Mouse (Mus musculus) testis, adult 2 months (tissue): Measurements from ENCODE around the gene Dpep3.

Experiments used
- CTCF ChIP-seq: fragments of 200-500 bp; IDR thresholded peaks from 2 replicates; pipeline ENCODE4 v1.5.1; 2012; ENCODE audit warnings: low read depth, mild to moderate bottlenecking, inconsistent platforms, low read length, moderate library complexity; ENCODE audit not compliant: control insufficient read depth, insufficient read depth, insufficient replicate concordance
- POLR2A ChIP-seq: fragments of 200-500 bp; IDR thresholded peaks from 2 replicates; pipeline ENCODE4 v1.6.1; 2012; ENCODE audit warnings: low read depth, mild to moderate bottlenecking, inconsistent platforms, low read length, moderate library complexity; ENCODE audit not compliant: control insufficient read depth

GRCm38 (mm10) chr8:105964506-105965265, 14.5 kb downstream of the Dpep3 start:
- TF ChIP-seq CTCF (no peak), POLR2A (no peak)
